Mouse (Mus musculus) A20 (cell line): Measurements from ENCODE around the gene Fpgs.
A peak's percentile ranks its signal among the peaks of the same experiment; 100 is the strongest.

ENCODE experiments used
- DNase-seq: peaks from one replicate; pipeline ENCODE4 v3.0.0-alpha.2; 2011; ENCODE audit warnings: low read depth, low spot score

Gene Fpgs

DNA sequence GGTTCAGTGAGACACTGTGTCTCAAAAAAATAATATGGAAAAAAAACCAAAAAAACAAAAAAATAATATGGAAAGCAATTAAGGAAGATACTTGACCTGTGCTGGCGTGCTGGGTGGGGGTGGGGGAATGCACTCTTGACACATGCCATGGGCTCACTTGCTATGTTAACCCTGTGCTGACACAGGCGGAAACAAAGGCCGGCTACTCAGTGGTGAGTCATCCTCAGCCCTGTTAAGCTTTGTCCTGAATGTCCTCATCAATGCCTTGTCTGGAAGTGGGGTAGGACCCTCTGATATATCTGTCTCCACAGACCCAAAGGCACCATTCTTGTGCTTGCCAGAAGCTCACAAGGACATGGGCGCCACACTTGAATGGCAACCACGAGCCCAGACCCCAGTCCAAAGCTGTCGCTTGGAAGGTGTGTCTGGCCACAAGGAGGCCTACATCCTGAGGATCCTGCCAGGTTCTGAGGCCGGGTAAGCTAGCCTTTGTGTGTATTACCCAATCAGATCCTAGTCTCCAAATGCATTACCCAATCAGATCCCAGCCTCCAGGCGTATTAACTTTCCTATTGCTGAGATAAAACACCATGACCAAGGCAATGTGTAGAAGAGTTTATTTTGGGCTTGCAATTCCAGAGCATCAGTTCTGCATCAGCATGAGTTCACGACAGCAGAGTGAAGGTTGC is 31.9 kb downstream of the Fpgs start:
- DNase-seq, result no peak

- DNase-seq, result no peak
Measured at GRCm38 (mm10) chr2:32671147-32671546, 32.8 kb downstream of the Fpgs start.

- no peak for DNase-seq
Measured at GRCm38 (mm10) chr2:32669876-32670275, 34.1 kb downstream of the Fpgs start.

GRCm38 (mm10) chr2:32668176-32668575 is 35.8 kb downstream of the Fpgs start:
- no peak for DNase-seq

DNA sequence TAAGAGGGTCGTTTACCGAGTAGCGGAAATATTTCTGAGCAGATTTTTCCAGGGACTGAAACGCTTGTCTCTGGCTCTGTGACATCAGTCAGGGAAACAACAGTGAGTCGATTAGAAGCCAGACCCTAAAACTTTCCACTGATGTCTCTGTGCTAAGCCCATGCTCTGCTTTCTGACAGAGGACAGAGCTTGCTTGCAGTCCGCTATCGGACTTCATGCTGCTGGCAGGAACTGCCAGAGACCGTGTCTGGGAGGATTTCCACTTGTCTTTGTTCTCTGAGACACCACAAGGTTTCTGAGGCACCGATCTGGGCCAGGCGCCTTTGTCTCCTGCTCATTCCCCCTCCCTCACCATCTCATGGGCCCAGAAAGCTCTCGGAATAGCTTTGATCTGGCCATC is 36.2 kb downstream of the Fpgs start:
- DNase-seq, result no peak

- DNase-seq, result no peak
Measured at GRCm38 (mm10) chr2:32665853-32666252, 38.1 kb downstream of the Fpgs start.

- no peak for DNase-seq
Measured at GRCm38 (mm10) chr2:32665345-32665744, 38.6 kb downstream of the Fpgs start.

GRCm38 (mm10) chr2:32662291-32662690 is 41.7 kb downstream of the Fpgs start:
- DNase-seq, result no peak

GRCm38 (mm10) chr2:32661509-32662107 is 42.3 kb downstream of the Fpgs start:
- DNase-seq, result no peak

- no peak for DNase-seq
Measured at GRCm38 (mm10) chr2:32658873-32659272, 45.1 kb downstream of the Fpgs start.

DNA sequence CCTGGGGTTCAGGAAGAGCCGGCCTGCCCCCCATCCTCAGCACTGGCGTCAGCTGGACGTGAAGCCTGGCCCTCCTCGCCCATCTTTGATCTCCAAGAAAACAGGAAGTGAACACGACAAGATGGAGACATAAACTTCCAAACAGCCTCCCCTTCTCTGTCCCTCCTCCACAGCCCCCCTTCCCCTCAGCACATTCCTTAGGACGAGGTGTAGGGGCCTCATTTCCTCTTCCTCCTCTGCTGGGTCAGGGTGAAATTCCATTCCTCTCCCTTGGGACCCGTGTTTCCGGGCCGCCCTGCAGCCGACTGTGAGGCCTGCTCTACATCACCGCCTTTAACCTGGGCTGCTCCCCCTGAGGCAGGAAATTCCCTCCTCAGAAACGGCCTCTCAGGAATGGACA is 48.1 kb downstream of the Fpgs start:
- DNase-seq, result no peak

- DNase-seq, result peak; percentile 27
Measured at GRCm38 (mm10) chr2:32655394-32655744, 48.6 kb downstream of the Fpgs start.

GRCm38 (mm10) chr2:32654743-32655393 is 49.1 kb downstream of the Fpgs start:
- DNase-seq, result no peak

GRCm38 (mm10) chr2:32653764-32654163 is 50.2 kb downstream of the Fpgs start:
- no peak for DNase-seq

GRCm38 (mm10) chr2:32647366-32647765 is 56.6 kb downstream of the Fpgs start:
- no peak for DNase-seq

DNA sequence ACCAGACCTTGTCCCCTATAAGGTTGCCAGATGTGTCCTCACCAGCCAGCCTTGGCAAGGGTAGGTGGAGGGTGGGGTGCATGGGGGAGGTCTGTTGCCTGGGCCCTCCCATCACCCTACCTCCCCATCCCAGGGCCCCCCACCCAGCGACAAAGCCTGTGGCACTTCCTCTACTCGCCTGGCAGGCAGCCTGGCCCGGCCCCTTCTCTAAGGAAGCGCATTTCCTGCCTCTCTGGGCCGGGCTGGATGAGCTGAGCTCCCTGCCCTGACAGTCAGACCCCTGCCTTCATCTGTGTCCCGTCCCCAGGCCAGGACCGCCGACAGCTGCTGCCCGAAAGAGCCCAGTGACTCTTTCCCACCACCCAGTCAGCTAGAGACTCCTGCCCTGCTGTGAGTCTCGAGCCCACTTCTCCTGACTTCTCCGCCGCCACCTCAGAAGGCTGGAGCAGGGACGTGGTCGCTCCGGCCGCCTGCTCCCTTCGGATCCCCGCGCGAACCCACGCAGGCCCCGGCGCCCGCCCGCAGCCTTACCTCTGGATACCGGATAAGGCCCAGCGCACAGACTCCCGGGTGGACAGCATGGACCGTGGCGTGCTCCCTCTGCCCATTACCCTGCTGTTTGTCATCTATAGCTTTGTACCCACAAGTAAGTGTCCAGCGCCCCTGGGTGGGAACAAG is 57.4 kb downstream of the Fpgs start, which contains the start of gene Eng:
TSS of gene Eng (plus strand) at position 217 of the 678 bp plus-strand sequence.
- no peak for DNase-seq

DNA sequence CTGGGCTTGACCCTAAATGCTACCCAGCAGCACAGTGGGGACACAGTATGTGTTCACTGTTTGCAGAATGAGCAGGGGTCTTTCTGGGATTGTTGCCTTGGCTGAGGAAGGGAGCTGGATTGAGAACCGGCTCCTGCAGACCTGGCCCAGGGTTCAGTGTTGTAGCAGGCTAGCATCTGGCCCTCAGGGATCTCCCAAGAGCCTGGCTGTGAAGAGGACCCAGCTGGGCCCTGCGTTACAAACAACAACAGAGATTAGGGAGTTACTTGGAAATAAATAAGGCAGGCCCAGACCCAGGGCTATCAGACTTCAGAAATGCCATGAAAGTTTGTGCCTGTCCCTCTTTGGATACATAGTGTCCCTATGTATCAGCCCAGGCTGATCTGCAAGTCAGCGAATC is 58.3 kb downstream of the Fpgs start:
- no peak for DNase-seq

- no peak for DNase-seq
Measured at GRCm38 (mm10) chr2:32644799-32645475, 59.0 kb downstream of the Fpgs start.

- DNase-seq, result no peak
Measured at GRCm38 (mm10) chr2:32644083-32644482, 59.9 kb downstream of the Fpgs start.

- no peak for DNase-seq
Measured at GRCm38 (mm10) chr2:32642813-32643212, 61.1 kb downstream of the Fpgs start.

GRCm38 (mm10) chr2:32641810-32642209 is 62.1 kb downstream of the Fpgs start:
- no peak for DNase-seq

- DNase-seq, result no peak
Measured at GRCm38 (mm10) chr2:32640550-32641051, 63.3 kb downstream of the Fpgs start.
